Mouse (Mus musculus): ENCODE measurements around the gene Tmem52b. TPM values are rescaled to one million over a fixed set of nuclear protein-coding genes. Genes with fewer than 3 reads are reported as not detected.

Gene Tmem52b
- polyA plus RNA-seq, 1 experiment from 2014 or later: 0.11 TPM

DNA sequence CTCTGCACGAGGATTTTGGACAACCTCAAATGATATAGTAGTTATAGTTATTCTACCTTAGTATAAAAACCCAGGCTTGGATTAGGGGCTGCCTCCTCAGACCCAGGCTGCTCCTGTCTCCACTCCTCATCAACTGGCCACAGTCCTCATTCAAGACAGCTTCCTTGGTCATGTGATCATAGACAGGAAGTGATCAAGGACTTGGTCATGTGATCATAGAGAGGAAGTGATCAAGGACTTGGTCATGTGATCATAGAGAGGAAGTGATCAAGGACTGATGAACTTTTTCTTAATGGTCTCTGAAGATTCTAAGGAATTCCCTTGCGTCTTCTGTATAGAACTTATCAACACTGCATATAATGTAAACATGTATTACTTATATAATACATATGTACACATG is 34.9 kb downstream of the Tmem52b start:
- no peaks in the 10 kb centered on the region for H3K4me1 ChIP-seq (replicated peaks; ENCODE audit: control insufficient read depth, insufficient read depth)
- ATAC-seq (ENCODE audit: low FRiP score, low TSS enrichment) (no peak), DNase-seq (ENCODE audit: low spot score) (no peak)
- TF ChIP-seq EP300 (optimal IDR thresholded peaks at IDR 0.05) (no peak), CTCF (IDR thresholded peaks at IDR 0.05; ENCODE audit: low read depth) (no peak)
- 86% methylated on average over 2 of the region's 2 CpGs for WGBS
- H3K27me3 ChIP-seq (ENCODE audit: control insufficient read depth, insufficient read depth, low read length): no peaks in the 10 kb centered on the region
- H3K27ac ChIP-seq (replicated peaks): no peak overlapping the region
- H3K9ac ChIP-seq (ENCODE audit: low read length): no peak overlapping the region
- no peak overlapping the region for H3K4me2 ChIP-seq (replicated peaks; ENCODE audit: low read depth)
- no peak overlapping the region for H3K4me3 ChIP-seq (ENCODE audit: low read depth, low read length)
- H3K36me3 ChIP-seq (ENCODE audit: control insufficient read depth, insufficient read depth, low read length): no peaks in the 10 kb centered on the region
- H3K9me3 ChIP-seq (ENCODE audit: control insufficient read depth, low read length): no peaks in the 10 kb centered on the region

- 55% methylated on average over 3 of the region's 3 CpGs for WGBS
Measured at GRCm38 (mm10) chr6:129548009-129548408, 35.7 kb downstream of the Tmem52b start.

GRCm38 (mm10) chr6:129557298-129558023 is 45.1 kb downstream of the Tmem52b start:
- no peak overlapping the region for H3K4me3 ChIP-seq (ENCODE audit: low read depth, low read length)
- DNase-seq (ENCODE audit: low spot score) (no peak), ATAC-seq (ENCODE audit: low FRiP score, low TSS enrichment) (0 out of 2 replicates have a peak, but pooled peaks have one; percentile 35)
- H3K27me3 ChIP-seq (ENCODE audit: control insufficient read depth, insufficient read depth, low read length): no peaks in the 10 kb centered on the region
- TF ChIP-seq CTCF (IDR thresholded peaks at IDR 0.05; ENCODE audit: low read depth) (no peak), EP300 (optimal IDR thresholded peaks at IDR 0.05) (no peak)
- no peaks in the 10 kb centered on the region for H3K36me3 ChIP-seq (ENCODE audit: control insufficient read depth, insufficient read depth, low read length)
- H3K27ac ChIP-seq (replicated peaks): no peak overlapping the region
- no peaks in the 10 kb centered on the region for H3K9me3 ChIP-seq (ENCODE audit: control insufficient read depth, low read length)
- no peaks in the 10 kb centered on the region for H3K4me1 ChIP-seq (replicated peaks; ENCODE audit: control insufficient read depth, insufficient read depth)
- no peak overlapping the region for H3K4me2 ChIP-seq (replicated peaks; ENCODE audit: low read depth)
- no peak overlapping the region for H3K9ac ChIP-seq (ENCODE audit: low read length)

More at GRCm38 (mm10) chr6:129548009-129548408, 35.7 kb downstream of the Tmem52b start:
- Histone ChIP-seq H3K9me3 (ENCODE audit: control insufficient read depth, low read length) (no peaks in the 10 kb centered on the region), H3K4me2 (replicated peaks; ENCODE audit: low read depth) (no peak overlapping the region), H3K36me3 (ENCODE audit: control insufficient read depth, insufficient read depth, low read length) (no peaks in the 10 kb centered on the region), H3K4me1 (replicated peaks; ENCODE audit: control insufficient read depth, insufficient read depth) (no peaks in the 10 kb centered on the region), H3K4me3 (ENCODE audit: low read depth, low read length) (no peak overlapping the region), H3K27me3 (ENCODE audit: control insufficient read depth, insufficient read depth, low read length) (no peaks in the 10 kb centered on the region), H3K9ac (ENCODE audit: low read length) (no peak overlapping the region), H3K27ac (replicated peaks) (no peak overlapping the region)
- no peak for ATAC-seq (ENCODE audit: low FRiP score, low TSS enrichment)
- TF ChIP-seq EP300 (optimal IDR thresholded peaks at IDR 0.05) (no peak), CTCF (IDR thresholded peaks at IDR 0.05; ENCODE audit: low read depth) (no peak)
- DNase-seq (ENCODE audit: low spot score): no peak

DNA sequence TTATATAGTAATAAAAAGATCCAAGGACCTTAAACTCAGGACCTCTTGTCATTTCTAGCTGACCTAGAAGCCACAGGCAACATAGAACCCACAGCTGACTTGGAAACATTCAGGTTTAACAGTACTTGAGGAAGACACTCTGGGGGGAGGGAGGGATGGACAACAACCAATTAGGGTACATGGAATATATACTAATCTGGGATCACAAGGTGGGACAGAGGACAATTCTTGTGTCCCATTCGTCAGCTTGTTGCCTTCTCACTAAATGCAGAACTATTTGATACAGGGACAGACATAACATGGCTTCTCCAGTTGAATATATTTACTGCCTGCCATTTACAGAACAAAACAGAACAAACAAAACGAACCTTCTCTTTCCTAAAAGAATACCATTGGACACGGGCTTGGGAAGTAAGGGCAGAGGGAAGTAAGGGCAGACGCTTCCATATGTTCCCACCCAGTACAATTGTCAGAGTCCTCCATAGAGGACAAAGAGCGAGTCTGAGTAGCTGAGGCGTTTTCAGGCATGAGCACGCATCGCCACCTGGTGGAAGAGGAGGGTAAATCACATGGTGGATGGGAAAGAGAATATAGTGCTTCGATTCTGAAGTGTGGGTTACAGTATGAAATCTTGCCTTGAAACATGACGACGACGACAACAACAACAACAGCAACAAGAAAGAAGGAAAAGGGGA is 46.7 kb downstream of the Tmem52b start:
- WGBS: 13% methylated on average over 12 of the region's 12 CpGs
- H3K36me3 ChIP-seq (ENCODE audit: control insufficient read depth, insufficient read depth, low read length): no peaks in the 10 kb centered on the region
- no peaks in the 10 kb centered on the region for H3K27me3 ChIP-seq (ENCODE audit: control insufficient read depth, insufficient read depth, low read length)
- peak; percentile 77 for DNase-seq (ENCODE audit: low spot score)
- H3K27ac ChIP-seq (replicated peaks): no peak overlapping the region
- TF ChIP-seq CTCF (IDR thresholded peaks at IDR 0.05; ENCODE audit: low read depth) (peak; percentile 97), EP300 (optimal IDR thresholded peaks at IDR 0.05) (no peak)
- no peaks in the 10 kb centered on the region for H3K4me1 ChIP-seq (replicated peaks; ENCODE audit: control insufficient read depth, insufficient read depth)
- peak; percentile 70; the same call in 1 of the 2 replicates for ATAC-seq (ENCODE audit: low FRiP score, low TSS enrichment)
- H3K9ac ChIP-seq (ENCODE audit: low read length): no peak overlapping the region
- H3K9me3 ChIP-seq (ENCODE audit: control insufficient read depth, low read length): no peaks in the 10 kb centered on the region
- H3K4me3 ChIP-seq (ENCODE audit: low read depth, low read length): no peak overlapping the region
- H3K4me2 ChIP-seq (replicated peaks; ENCODE audit: low read depth): no peak overlapping the region

GRCm38 (mm10) chr6:129559641-129560027 is 47.3 kb downstream of the Tmem52b start:
- 61% methylated on average over 4 of the region's 4 CpGs for WGBS
- Histone ChIP-seq H3K4me3 (ENCODE audit: low read depth, low read length) (no peak overlapping the region), H3K4me2 (replicated peaks; ENCODE audit: low read depth) (no peak overlapping the region), H3K27ac (replicated peaks) (no peak overlapping the region), H3K27me3 (ENCODE audit: control insufficient read depth, insufficient read depth, low read length) (no peaks in the 10 kb centered on the region), H3K9ac (ENCODE audit: low read length) (no peak overlapping the region), H3K9me3 (ENCODE audit: control insufficient read depth, low read length) (no peaks in the 10 kb centered on the region), H3K4me1 (replicated peaks; ENCODE audit: control insufficient read depth, insufficient read depth) (no peaks in the 10 kb centered on the region), H3K36me3 (ENCODE audit: control insufficient read depth, insufficient read depth, low read length) (no peaks in the 10 kb centered on the region)
- ATAC-seq (ENCODE audit: low FRiP score, low TSS enrichment) (no peak), DNase-seq (ENCODE audit: low spot score) (no peak)
- no peak for TF ChIP-seq EP300 (optimal IDR thresholded peaks at IDR 0.05)
- TF ChIP-seq CTCF (IDR thresholded peaks at IDR 0.05; ENCODE audit: low read depth): no peak

DNA sequence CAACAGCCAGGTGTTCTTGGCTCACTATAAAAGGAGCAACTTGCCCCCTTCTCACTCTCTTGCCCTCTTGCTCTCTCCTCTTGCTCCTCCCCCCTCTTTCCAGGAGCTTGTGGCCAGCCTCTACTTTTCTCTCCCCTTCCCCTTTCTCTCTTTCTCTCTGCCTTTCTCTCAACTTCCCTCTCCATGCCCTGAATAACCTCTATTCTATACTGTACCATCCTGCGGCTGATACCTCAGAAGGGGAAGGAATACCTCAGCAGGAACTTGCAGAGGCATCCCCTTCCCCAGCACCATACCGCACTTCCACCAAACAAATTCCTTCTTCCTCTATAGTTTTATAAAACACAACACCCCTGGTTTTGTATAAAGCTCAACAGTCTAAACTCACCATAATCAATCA is 52.9 kb downstream of the Tmem52b start:
- Histone ChIP-seq H3K4me3 (ENCODE audit: low read depth, low read length) (no peak overlapping the region), H3K4me1 (replicated peaks; ENCODE audit: control insufficient read depth, insufficient read depth) (no peaks in the 10 kb centered on the region), H3K9ac (ENCODE audit: low read length) (no peak overlapping the region), H3K9me3 (ENCODE audit: control insufficient read depth, low read length) (no peaks in the 10 kb centered on the region), H3K27me3 (ENCODE audit: control insufficient read depth, insufficient read depth, low read length) (no peaks in the 10 kb centered on the region), H3K36me3 (ENCODE audit: control insufficient read depth, insufficient read depth, low read length) (no peaks in the 10 kb centered on the region), H3K4me2 (replicated peaks; ENCODE audit: low read depth) (no peak overlapping the region), H3K27ac (replicated peaks) (no peak overlapping the region)
- DNase-seq (ENCODE audit: low spot score) (no peak), ATAC-seq (ENCODE audit: low FRiP score, low TSS enrichment) (no peak)
- 83% methylated on average over 2 of the region's 2 CpGs for WGBS
- TF ChIP-seq EP300 (optimal IDR thresholded peaks at IDR 0.05): no peak
- no peak for TF ChIP-seq CTCF (IDR thresholded peaks at IDR 0.05; ENCODE audit: low read depth)

Other genes starting within 250 kb of the Tmem52b start
- 0.15 and 0.18 TPM in 2 replicates for gene Cd69, start 237.1 kb upstream of the Tmem52b start, polyA plus RNA-seq (2015; fragmentation: Nextera tagmentation; extraction: Ambion mirVana)
- not detected in 2 replicates for gene 4922502D21Rik, start 180.8 kb upstream of the Tmem52b start, polyA plus RNA-seq (2015; fragmentation: Nextera tagmentation; extraction: Ambion mirVana)
- 0.40 and 0.61 TPM in 2 replicates for gene Clec12a, start 169.9 kb upstream of the Tmem52b start, polyA plus RNA-seq (2015; fragmentation: Nextera tagmentation; extraction: Ambion mirVana)
- gene Clec12b, start 126.7 kb upstream of the Tmem52b start, polyA plus RNA-seq (2015; fragmentation: Nextera tagmentation; extraction: Ambion mirVana): 0.07 TPM in 1 of 2 replicates, not detected in the other
- 0.08 and 0.18 TPM in 2 replicates for gene Clec1b, start 115.3 kb upstream of the Tmem52b start, polyA plus RNA-seq (2015; fragmentation: Nextera tagmentation; extraction: Ambion mirVana)
- 0.05 and 0.08 TPM in 2 replicates for gene Clec9a, start 103.7 kb upstream of the Tmem52b start, polyA plus RNA-seq (2015; fragmentation: Nextera tagmentation; extraction: Ambion mirVana)
- gene Clec1a, start 60.6 kb upstream of the Tmem52b start, polyA plus RNA-seq (2015; fragmentation: Nextera tagmentation; extraction: Ambion mirVana): 0.85 and 1.2 TPM in 2 replicates
- 0.08 and 0.22 TPM in 2 replicates for gene Olr1, start 5.4 kb upstream of the Tmem52b start, polyA plus RNA-seq (2015; fragmentation: Nextera tagmentation; extraction: Ambion mirVana)
- 45.7 and 46.8 TPM in 2 replicates for gene Gabarapl1, start 20.6 kb downstream of the Tmem52b start, polyA plus RNA-seq (2015; fragmentation: Nextera tagmentation; extraction: Ambion mirVana)
- not detected in 2 replicates for gene Klre1, start 65.3 kb downstream of the Tmem52b start, polyA plus RNA-seq (2015; fragmentation: Nextera tagmentation; extraction: Ambion mirVana)
- 0.27 and 0.53 TPM in 2 replicates for gene Klrd1, start 79.2 kb downstream of the Tmem52b start, polyA plus RNA-seq (2015; fragmentation: Nextera tagmentation; extraction: Ambion mirVana)
- 0.15 and 0.21 TPM in 2 replicates for gene Klrk1, start 111.3 kb downstream of the Tmem52b start, polyA plus RNA-seq (2015; fragmentation: Nextera tagmentation; extraction: Ambion mirVana)
- not detected in 2 replicates for gene Klrc3, start 130.8 kb downstream of the Tmem52b start, polyA plus RNA-seq (2015; fragmentation: Nextera tagmentation; extraction: Ambion mirVana)
- not detected in 2 replicates for gene Klrc2, start 148.1 kb downstream of the Tmem52b start, polyA plus RNA-seq (2015; fragmentation: Nextera tagmentation; extraction: Ambion mirVana)
- gene Klrc1, start 166.4 kb downstream of the Tmem52b start, polyA plus RNA-seq (2015; fragmentation: Nextera tagmentation; extraction: Ambion mirVana): 0.08 and 0.19 TPM in 2 replicates
- gene Klri1, start 204.6 kb downstream of the Tmem52b start, polyA plus RNA-seq (2015; fragmentation: Nextera tagmentation; extraction: Ambion mirVana): not detected in 2 replicates
- not detected in 2 replicates for gene Klri2, start 227.9 kb downstream of the Tmem52b start, polyA plus RNA-seq (2015; fragmentation: Nextera tagmentation; extraction: Ambion mirVana)

All from stomach, postnatal 0 days (tissue).